Mouse (Mus musculus) heart, adult 9 months (tissue): ENCODE data around the gene Fgfr2.

Source experiments
- DNase-seq, 2 experiments: peaks; one replicate each; pipeline ENCODE4 v3.0.0; 2022; ENCODE audit warnings: low spot score in 2 of 2

Gene Fgfr2

GRCm38 (mm10) chr7:130649257-130649656, 2473.9 kb downstream of the Fgfr2 start:
- DNase-seq: peak in 1 of 2 experiments; percentile 61

DNA sequence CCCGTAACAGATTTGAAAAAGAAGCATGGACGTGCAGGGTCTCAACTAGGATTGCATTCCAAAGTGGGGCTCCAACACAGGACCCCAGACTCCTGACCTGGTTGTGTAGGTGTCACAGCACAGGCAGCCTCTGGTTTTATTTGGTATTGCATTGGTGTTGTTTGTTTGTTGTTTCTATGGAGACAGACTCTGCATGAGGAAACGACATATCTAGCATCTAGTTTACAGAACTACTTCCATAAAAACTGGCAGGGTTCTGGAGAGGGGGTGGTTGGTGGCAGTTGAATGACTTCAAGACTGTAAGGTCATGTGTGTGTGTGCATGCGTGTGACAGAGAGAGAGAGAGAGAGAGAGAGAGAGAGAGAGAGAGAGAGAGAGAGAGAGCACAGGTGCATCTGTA, 2475.1 kb downstream of the Fgfr2 start:
- DNase-seq: no peak

- DNase-seq: peak; percentile 88
These were observed 2476.4 kb downstream of the Fgfr2 start for GRCm38 (mm10) chr7:130646762-130647139.

GRCm38 (mm10) chr7:130645994-130646761, 2477.0 kb downstream of the Fgfr2 start:
- peak; percentile 85 to 87 for DNase-seq

DNA sequence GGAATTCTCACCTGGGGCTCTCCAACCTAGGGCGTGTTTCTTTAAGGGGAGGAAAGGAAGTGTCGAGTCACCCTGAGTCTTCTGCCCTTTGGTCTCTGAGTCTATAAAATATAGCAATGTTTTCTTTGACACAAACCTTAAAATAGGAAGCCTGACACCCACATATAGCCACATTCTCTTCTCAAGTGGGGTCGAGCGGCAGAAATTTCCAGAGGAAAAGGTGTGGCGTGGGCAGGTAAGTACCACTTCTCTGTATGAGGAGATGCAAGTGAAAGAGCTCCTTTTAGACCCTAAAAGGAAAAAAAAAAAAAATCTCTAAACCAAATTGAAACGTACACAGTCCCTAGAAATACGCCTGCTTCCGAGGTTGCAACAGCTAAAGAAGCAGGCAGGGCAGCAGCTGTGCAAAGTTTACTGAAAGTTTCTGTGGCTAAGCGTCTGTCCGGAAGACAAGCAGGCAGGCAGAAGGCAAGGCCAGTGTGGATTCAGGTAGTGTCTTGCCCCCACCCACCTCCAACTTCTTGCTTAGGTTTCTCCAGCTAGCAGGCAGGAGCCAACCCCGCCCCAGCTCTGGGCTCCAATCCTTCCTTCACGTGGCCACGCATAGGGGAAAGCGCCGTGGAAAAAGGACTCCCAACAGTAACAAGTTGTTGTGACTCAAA, 2477.7 kb downstream of the Fgfr2 start:
- no peak for DNase-seq

DNA sequence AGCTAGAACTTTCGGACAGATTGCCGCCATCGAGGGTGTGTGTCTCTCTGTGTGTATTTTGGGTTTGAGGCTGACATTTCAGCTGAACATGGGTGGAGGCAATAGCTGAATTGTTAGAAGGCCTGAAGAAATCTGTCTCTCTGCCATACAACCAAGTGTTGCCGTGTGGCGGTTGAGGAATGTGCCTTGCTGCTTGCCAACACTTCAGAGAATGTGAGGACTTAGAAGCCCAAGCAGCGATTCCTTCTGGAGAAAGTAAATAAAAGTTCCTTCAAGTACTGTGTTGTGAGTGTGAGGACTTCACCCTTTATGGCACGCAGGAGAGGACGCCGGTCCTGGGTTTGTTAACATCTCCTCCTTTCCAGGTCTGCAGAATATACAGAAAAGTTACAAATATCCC, 2482.5 kb downstream of the Fgfr2 start:
- DNase-seq: no peak

DNA sequence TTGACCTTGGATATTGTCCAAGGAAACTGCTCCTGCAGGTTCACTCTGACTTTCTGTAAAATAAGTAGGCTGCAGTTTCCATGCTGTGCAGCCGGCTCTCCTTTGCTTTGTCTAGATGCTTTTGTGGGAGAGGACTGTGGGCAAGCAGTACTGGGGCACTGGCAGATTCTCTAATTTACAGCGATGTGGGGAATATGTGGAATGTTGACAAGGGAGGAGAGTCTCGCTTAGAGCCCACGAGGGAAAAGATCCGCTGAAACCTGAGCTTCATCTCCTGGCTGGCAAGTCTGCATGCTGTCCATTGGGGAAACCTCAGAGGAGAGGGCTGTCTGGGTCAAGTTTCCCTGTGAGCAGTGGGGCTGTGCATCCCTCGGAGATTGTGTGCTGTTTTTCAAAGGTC, 2485.3 kb downstream of the Fgfr2 start:
- DNase-seq: no peak

GRCm38 (mm10) chr7:130636902-130637301, 2486.2 kb downstream of the Fgfr2 start:
- no peak for DNase-seq

DNA sequence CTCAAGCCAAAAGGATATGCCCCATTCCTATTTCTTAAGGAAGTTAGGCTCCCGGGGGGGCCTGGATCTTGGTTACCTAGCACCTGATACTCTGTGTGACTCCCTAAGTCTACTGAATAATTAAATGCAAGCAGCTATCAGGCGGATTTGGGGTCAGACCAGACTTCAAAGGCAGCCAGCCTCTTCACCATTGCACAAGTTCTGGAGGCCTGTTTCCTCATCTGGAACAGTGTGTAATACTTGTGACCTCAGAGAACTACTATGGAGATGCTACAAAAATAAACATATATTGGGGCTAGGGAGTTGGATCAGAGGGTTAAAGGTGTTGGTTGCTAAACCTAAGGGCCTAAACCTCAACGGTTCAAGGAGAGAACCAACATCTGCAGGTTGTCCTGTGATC, 2486.9 kb downstream of the Fgfr2 start:
- no peak for DNase-seq

GRCm38 (mm10) chr7:130635212-130635611, 2487.9 kb downstream of the Fgfr2 start:
- no peak for DNase-seq

DNA sequence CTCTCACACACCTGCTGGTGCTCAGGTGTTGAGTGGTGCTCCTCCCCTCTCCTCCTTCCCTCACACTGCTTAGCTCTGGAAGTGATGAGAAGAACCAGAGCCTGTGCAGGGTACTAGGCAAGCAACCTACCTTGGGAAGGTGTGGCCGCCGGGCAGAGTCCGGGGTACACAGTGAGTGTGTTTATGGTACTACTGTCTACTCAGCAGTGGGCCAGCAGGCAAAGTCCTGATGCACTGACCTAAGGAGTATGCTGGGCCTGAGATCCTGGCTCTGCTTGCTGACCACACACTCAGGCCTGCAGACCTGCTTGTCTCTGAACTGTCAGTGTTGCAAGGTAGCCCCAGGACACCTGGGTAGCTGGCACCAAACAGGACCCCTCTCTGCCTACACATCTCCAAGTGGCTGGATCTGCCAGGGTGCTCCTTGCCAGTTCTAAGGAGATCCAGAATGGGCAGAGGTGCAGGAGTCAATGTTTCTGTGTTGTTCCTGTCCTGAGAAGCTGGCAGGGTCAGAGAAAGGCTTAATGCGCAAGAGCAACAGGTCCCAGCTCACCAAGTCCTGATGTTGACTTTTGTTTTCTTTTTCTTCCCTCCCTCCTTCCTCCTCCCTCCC, 2488.8 kb downstream of the Fgfr2 start:
- no peak for DNase-seq

- DNase-seq: no peak
These were observed 2490.8 kb downstream of the Fgfr2 start for GRCm38 (mm10) chr7:130632379-130632732.

GRCm38 (mm10) chr7:130631553-130632378, 2491.4 kb downstream of the Fgfr2 start:
- DNase-seq: peak in 1 of 2 experiments; percentile 20

DNA sequence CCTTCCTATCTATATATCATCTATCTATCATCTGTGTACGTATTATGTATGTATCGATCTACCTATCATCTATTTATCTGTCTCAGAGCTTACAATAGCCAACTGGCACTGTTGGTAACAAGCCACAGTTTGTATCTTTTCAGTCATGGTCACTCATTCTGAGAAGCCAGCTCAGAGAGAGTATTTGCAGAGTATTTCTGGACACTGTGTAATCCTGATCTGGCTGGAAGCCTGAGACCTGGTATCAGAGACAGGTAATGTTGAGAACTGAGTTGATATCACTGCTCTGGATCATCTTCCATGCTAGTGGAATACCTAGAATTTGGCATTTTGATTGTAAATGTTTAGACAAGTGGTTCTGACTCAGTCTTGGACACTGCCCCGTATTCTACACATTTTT, 2492.2 kb downstream of the Fgfr2 start:
- DNase-seq: no peak

GRCm38 (mm10) chr7:130629999-130630398, 2493.2 kb downstream of the Fgfr2 start:
- DNase-seq: no peak

DNA sequence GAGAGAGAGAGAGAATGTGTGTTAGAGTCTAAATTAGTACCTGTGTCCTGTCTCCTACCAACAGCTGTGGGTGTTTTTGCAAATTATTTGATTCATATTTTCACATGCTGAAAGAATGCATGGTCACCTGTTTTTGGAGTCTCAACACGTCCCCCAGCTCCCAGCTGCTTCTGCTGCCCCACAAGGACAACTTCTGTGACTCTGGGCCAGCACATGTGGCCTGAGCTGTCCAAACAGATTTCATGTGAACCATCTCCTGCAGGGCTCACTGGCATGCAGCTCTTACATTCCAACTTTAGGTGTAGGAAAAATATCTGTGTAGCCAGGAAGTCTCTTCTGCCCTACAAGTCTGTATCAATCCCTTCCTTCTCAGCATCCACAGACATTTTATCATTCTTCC, 2494.5 kb downstream of the Fgfr2 start:
- no peak for DNase-seq

DNA sequence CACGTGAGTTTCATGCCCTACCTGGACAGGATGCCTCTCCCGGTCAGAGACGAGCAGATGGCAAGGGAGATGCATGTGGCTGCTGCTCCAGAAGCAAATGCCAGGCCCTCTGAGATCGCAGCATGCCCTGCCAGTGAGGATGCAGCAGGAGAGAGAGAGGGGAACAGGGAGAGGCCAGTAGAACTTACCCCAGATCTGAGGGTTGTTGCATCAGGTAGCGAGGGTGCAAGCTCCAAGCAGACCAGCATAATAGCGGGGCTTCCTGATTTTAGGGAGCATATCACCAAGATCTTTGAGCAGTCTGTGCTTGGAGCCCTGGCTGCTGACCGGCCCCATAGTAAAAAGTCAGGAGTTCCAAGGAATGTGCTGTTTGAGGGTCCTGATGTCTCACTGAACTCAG, 2497.8 kb downstream of the Fgfr2 start:
- DNase-seq: no peak

GRCm38 (mm10) chr7:130624299-130624698, 2498.9 kb downstream of the Fgfr2 start:
- no peak for DNase-seq

DNA sequence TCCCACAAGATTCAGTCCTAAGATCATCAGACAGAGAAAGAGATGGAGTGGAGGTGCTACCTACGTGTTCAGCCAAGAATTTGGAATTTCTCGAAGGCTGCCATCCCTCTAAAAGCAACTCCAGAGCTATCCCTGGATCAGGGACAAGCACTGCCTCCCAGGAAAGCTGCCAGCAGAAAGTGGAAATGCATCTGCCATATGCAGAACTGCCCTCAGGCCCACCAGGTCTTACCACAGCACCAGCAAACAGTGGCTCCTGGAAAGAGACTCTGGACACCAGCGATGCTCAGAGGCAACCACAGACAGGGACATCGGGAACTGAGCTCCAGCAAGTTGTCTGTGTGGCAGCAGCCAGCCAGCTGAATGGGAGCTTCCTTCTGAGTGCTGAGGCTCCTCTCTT, 2500.8 kb downstream of the Fgfr2 start:
- no peak for DNase-seq

DNA sequence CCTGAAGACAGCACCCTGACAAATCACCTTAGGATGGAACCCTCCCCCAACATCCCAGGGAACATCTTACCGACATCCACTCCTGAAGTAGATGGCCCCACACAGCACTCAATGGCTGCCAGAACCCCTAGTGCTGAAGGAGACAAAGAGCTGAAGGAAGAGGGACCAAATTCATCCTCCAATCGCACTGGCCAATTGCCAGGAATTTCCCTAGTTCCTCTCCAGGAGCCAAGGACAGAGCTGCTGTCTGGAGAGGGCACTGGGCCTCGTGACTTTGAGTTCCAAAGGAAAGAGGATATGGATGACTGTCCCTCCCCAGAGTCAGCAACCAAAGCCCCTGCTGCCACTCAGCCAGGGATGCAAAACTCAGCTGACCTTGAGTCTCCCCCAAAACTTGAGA, 2501.2 kb downstream of the Fgfr2 start:
- DNase-seq: no peak

- DNase-seq: no peak
These were observed 2502.1 kb downstream of the Fgfr2 start for GRCm38 (mm10) chr7:130621068-130621467.

DNA sequence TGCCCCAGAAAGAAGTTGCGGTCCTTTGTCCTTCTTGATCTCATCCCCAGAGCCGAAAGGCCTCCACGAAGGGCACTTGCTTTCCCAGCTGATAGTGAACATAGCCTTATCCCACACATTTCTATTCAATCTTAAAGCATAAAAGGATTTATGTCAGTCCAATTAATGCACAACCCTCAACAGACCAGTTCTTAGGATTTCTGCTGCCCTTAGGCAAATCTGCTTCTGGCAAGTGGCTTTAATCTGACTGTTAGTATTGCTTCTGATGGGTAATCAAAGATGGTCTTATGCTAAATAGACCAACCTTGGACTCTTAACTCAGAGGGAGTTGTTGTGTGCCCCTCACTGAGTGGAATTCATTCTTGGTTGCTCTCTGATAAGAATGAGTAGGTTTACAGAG, 2505.6 kb downstream of the Fgfr2 start:
- no peak for DNase-seq
